Comparison of ENCODE assay signal across 9 mouse cellular contexts in genomic region chr2:5900145-5900544, GRCm38 (mm10). TPM values are rescaled to one million over a fixed set of nuclear protein-coding genes. Genes with fewer than 3 reads are reported as not detected.
DNase-seq lines count a peak whose midpoint lies in the region; ATAC-seq and TF ChIP-seq lines count a peak whose summit lies in the region.
"Had no signal": no experiment of that assay in that cellular context is flagged by ENCODE, and none has a peak within 500 bp of the region (broad histone marks: within the 10 kb centered on the region; RNA-seq: fewer than 3 reads in every experiment).

No protein-coding gene starts in this region.

- H3K27me3 ChIP-seq in liver, adult 2 months (ENCODE audit: control insufficient read depth, insufficient read depth, low read length), result no peaks in the 10 kb centered on the region
- no peaks in the 10 kb centered on the region for H3K27me3 ChIP-seq in liver, embryonic 12.5 days (replicated peaks)
- H3K27me3 ChIP-seq in forebrain, embryonic 15.5 days, result no peaks in the 10 kb centered on the region

- no peaks in the 10 kb centered on the region for H3K4me1 ChIP-seq in liver, adult 2 months (ENCODE audit: control insufficient read depth, insufficient read depth, low read length)
- peaks cover 5% of the 10 kb centered on the region for H3K4me1 ChIP-seq in liver, embryonic 12.5 days
- no peaks in the 10 kb centered on the region for H3K4me1 ChIP-seq in forebrain, embryonic 15.5 days

- no peaks in the 10 kb centered on the region for H3K79me2 ChIP-seq in liver, adult 2 months (ENCODE audit: control insufficient read depth, insufficient read depth, low read length)

- no peak for ATAC-seq in liver, embryonic 12.5 days
- peak; percentile 59; the same call in 1 of the 2 replicates for ATAC-seq in neutrophil, adult 5-6 weeks (ENCODE audit: extremely low read depth, insufficient number of reproducible peaks, low FRiP score, poor library complexity, severe bottlenecking)
- no peak for ATAC-seq in forebrain, embryonic 15.5 days (replicated peaks)

- peaks cover 58% of the 10 kb centered on the region for H3K36me3 ChIP-seq in liver, adult 2 months (ENCODE audit: control insufficient read depth, insufficient read depth, low read length)
- H3K36me3 ChIP-seq in liver, embryonic 12.5 days, result peaks cover 18% of the 10 kb centered on the region; the same call in 1 of the 2 replicates
- H3K36me3 ChIP-seq in forebrain, embryonic 15.5 days, result peaks cover 11% of the 10 kb centered on the region

- peak; percentile 62 for DNase-seq in cerebellum, postnatal 10 days
- DNase-seq in cerebellum, adult 11 months, result no peak
- peak; percentile 26 for DNase-seq in liver, adult 2 months (ENCODE audit: extremely low read depth, low read depth, low spot score)
- DNase-seq in embryo, embryonic 10.5 days (ENCODE audit: low spot score), result peak; percentile 67
- DNase-seq in frontal cortex, postnatal 36 days (ENCODE audit: low spot score in 2 of 2), result no peak

- TF ChIP-seq POLR2A in liver, adult 2 months (IDR thresholded peaks at IDR 0.05; ENCODE audit: extremely low read depth, insufficient read depth, low read length), result no peak

- H3K9me3 ChIP-seq in liver, embryonic 12.5 days (replicated peaks), result no peaks in the 10 kb centered on the region
- H3K9me3 ChIP-seq in forebrain, embryonic 15.5 days, result no peaks in the 10 kb centered on the region

- no peak overlapping the region for H3K4me3 ChIP-seq in liver, adult 2 months (ENCODE audit: insufficient read depth, low read depth, low read length)
- H3K4me3 ChIP-seq in liver, embryonic 12.5 days, result no peak overlapping the region
- H3K4me3 ChIP-seq in forebrain, embryonic 15.5 days, result no peak overlapping the region
- H3K4me3 ChIP-seq: myocyte had no signal

- H3K27ac ChIP-seq in liver, adult 2 months (replicated peaks; ENCODE audit: insufficient read depth, low read depth, low read length), result no peak overlapping the region
- no peak overlapping the region for H3K27ac ChIP-seq in liver, embryonic 12.5 days
- no peak overlapping the region for H3K27ac ChIP-seq in forebrain, embryonic 15.5 days (replicated peaks)

- no peak overlapping the region for H3K4me2 ChIP-seq in liver, embryonic 12.5 days
- no peak overlapping the region for H3K4me2 ChIP-seq in forebrain, embryonic 15.5 days (replicated peaks)

- WGBS in liver, adult 2 months, result 89% methylated on average over 5 of the region's 5 CpGs
- WGBS in liver, embryonic 12.5 days (ENCODE audit: insufficient replicate concordance), result 47% methylated on average over 5 of the region's 5 CpGs
- 37% methylated on average over 5 of the region's 5 CpGs for WGBS in forebrain, embryonic 15.5 days

- TF ChIP-seq CTCF in liver, adult 2 months (IDR thresholded peaks at IDR 0.05; ENCODE audit: low read depth, low read length), result peak; percentile 53; the same call in 1 of the 2 replicates

- no peak overlapping the region for H3K9ac ChIP-seq in liver, adult 2 months (ENCODE audit: low read depth, low read length)
- H3K9ac ChIP-seq in liver, embryonic 12.5 days, result no peak overlapping the region
- H3K9ac ChIP-seq in forebrain, embryonic 15.5 days (replicated peaks), result no peak overlapping the region

RNA-seq across cellular contexts. Expression of gene Sec61a2, which starts 4.9 kb away (rescaled TPM):
- 14.2 and 17.1 TPM in 2 replicates for total RNA-seq in liver, adult 2 months (2014; rRNA removed)
- 4.5 and 8.2 TPM in 2 replicates for polyA plus RNA-seq in liver, adult 2 months (2012; rRNA removed)
- 22.8 and 24.2 TPM in 2 replicates for polyA plus RNA-seq in liver, embryonic 12.5 days (2016; fragmentation: Nextera tagmentation; extraction: Ambion mirVana)
- 13.0 and 16.5 TPM in 2 replicates for total RNA-seq in neutrophil, adult 5-6 weeks (2017)
- polyA plus RNA-seq in forebrain, embryonic 15.5 days (2015; fragmentation: Nextera tagmentation; extraction: Ambion mirVana), result 88.2 and 95.8 TPM in 2 replicates

RNA-seq across cellular contexts. Expression of gene Gm13199, which starts 37.4 kb away (rescaled TPM):
- total RNA-seq in liver, adult 2 months (2014; rRNA removed), result 0.34 and 0.65 TPM in 2 replicates
- 0.27 and 0.57 TPM in 2 replicates for polyA plus RNA-seq in liver, adult 2 months (2012; rRNA removed)
- 0.94 and 1.8 TPM in 2 replicates for polyA plus RNA-seq in liver, embryonic 12.5 days (2016; fragmentation: Nextera tagmentation; extraction: Ambion mirVana)
- total RNA-seq in neutrophil, adult 5-6 weeks (2017), result 2.0 and 5.2 TPM in 2 replicates
- polyA plus RNA-seq in forebrain, embryonic 15.5 days (2015; fragmentation: Nextera tagmentation; extraction: Ambion mirVana), result 1.2 and 1.9 TPM in 2 replicates

RNA-seq across cellular contexts. Expression of gene Dhtkd1, which starts 42.4 kb away (rescaled TPM):
- 81.6 and 84.2 TPM in 2 replicates for total RNA-seq in liver, adult 2 months (2014; rRNA removed)
- 31.3 and 44.1 TPM in 2 replicates for polyA plus RNA-seq in liver, adult 2 months (2012; rRNA removed)
- 2.3 and 3.1 TPM in 2 replicates for polyA plus RNA-seq in liver, embryonic 12.5 days (2016; fragmentation: Nextera tagmentation; extraction: Ambion mirVana)
- 0.35 and 0.37 TPM in 2 replicates for total RNA-seq in neutrophil, adult 5-6 weeks (2017)
- polyA plus RNA-seq in forebrain, embryonic 15.5 days (2015; fragmentation: Nextera tagmentation; extraction: Ambion mirVana), result 6.0 and 8.9 TPM in 2 replicates

RNA-seq across cellular contexts. Expression of gene Upf2, which starts 51.1 kb away (rescaled TPM):
- 7.7 and 10.1 TPM in 2 replicates for total RNA-seq in liver, adult 2 months (2014; rRNA removed)
- polyA plus RNA-seq in liver, adult 2 months (2012; rRNA removed), result 1.5 and 1.6 TPM in 2 replicates
- 6.8 and 7.4 TPM in 2 replicates for polyA plus RNA-seq in liver, embryonic 12.5 days (2016; fragmentation: Nextera tagmentation; extraction: Ambion mirVana)
- total RNA-seq in neutrophil, adult 5-6 weeks (2017), result 62.4 and 76.5 TPM in 2 replicates
- polyA plus RNA-seq in forebrain, embryonic 15.5 days (2015; fragmentation: Nextera tagmentation; extraction: Ambion mirVana), result 9.1 and 9.5 TPM in 2 replicates

RNA-seq across cellular contexts. Expression of gene Cdc123, which starts 55.2 kb away (rescaled TPM):
- total RNA-seq in liver, adult 2 months (2014; rRNA removed), result 92.7 and 117 TPM in 2 replicates
- 29.5 and 33.9 TPM in 2 replicates for polyA plus RNA-seq in liver, adult 2 months (2012; rRNA removed)
- 195 and 200 TPM in 2 replicates for polyA plus RNA-seq in liver, embryonic 12.5 days (2016; fragmentation: Nextera tagmentation; extraction: Ambion mirVana)
- total RNA-seq in neutrophil, adult 5-6 weeks (2017), result 65.6 and 110 TPM in 2 replicates
- polyA plus RNA-seq in forebrain, embryonic 15.5 days (2015; fragmentation: Nextera tagmentation; extraction: Ambion mirVana), result 329 and 339 TPM in 2 replicates

Comparison
In these comparisons a context has a peak if more than half of its experiments do, and no peak if none do; other contexts are left out.
1. DNase-seq: peak in cerebellum, postnatal 10 days (2 of 2), liver, adult 2 months (single experiment) and embryo, embryonic 10.5 days (single experiment); none in cerebellum, adult 11 months (single experiment) and frontal cortex, postnatal 36 days (0 of 2).